Mouse (Mus musculus) CH12F3 (cell line): ENCODE measurements around the gene Pou3f1.
"Not testable (repeated sequence)": the region's sequence is repeated elsewhere in the genome, so short reads cannot be mapped to it uniquely, and the experiment has no call there.

ENCODE experiments used
- in situ Hi-C: fragments of 300-500 bp; cut with MboI; formaldehyde crosslinking; loops from 2 replicates; pipeline ENCODE4 v1.14.3; 2020; ENCODE audit warnings: low sequenced_read_pairs

Pou3f1 gene

GRCm38 (mm10) chr4:124685453-124685852, 28.8 kb downstream of the Pou3f1 start:
- in situ Hi-C loops = no loop called here

- in situ Hi-C loops = no loop called here
These were observed 29.3 kb downstream of the Pou3f1 start for GRCm38 (mm10) chr4:124685897-124686402.

DNA sequence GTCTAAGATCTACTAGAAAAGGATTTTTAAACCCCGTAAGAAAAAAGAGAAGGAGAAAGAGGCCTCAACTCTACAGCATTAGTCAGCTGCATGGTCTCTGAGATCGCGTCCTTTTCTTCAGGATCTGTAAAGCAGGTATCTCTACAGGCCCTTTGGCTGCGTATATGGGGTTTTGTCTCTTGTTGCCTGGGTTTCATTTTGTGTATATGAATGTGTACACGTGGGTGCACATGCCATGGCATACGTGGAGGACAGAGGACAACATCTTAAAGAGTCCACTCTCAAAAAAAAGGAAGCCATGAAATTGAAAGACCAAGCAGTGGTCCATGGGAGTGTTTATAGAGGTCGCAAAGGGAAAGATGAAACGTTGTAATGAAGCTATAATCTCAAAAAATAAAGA, 34.8 kb downstream of the Pou3f1 start:
- in situ Hi-C loops = no loop called here

DNA sequence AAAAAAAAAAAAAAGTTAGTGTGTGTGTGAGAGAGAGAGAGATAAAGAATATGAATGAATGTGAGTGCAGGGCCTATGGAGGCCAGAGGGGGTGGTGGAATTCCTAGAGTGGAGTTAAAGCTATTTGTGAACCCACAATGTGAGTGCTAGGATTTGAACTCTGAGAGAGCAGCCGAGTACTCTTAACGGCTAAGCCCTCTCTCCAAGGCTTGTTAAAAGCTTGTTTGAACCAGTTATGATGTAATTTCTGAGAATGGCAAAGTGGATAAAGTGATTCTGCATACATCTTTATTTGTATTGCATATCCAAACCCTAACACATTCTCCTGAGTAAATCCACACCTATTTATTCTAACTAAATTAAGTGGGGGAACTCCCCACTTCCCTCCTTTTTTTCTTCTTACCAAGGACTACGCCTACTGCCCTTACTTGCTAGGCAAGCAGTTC, 35.8 kb downstream of the Pou3f1 start:
- in situ Hi-C loops = no loop called here

DNA sequence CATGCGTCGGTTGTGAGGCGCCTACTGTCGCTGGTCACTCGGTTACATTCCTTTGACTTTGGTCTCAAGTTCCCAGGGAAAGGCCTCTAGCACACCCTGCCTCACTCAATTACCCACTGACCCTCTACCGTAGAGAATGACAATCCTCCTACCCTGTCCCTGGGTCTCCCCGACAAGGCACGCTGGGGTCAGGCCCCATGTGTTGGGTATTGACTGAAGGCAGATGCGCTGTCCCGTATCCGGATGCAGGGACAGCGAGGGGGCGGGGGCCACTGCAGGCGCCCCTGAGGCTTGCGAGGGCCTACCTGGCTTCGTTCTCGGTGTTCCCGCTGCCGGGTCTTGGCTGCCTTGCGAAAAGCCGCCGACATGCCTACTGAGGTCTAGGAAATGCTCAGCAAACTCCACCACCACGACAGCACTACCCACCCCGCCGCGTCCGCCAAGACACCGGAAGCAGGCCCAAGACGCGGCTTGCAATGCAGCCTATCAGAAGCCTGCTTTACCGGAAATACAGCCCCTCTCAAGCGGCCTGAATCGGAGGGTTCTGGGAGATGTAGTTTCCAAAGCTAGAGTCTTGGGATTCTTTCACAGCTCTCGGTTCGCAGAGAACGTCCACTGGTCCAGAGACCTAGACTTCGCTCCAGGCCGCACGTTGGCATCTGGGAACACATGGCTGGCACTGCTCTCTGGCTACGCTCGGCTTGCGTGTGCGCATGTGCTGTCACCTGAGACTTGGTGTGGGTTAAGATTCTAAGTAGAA, 36.7 kb downstream of the Pou3f1 start, which contains the start of gene Utp11:
Gene Utp11, minus strand, starts transcription at position 466 of the 760 bp plus-strand sequence.
- in situ Hi-C loops = no loop called here

- in situ Hi-C loops = no loop called here
These were observed 38.0 kb downstream of the Pou3f1 start for GRCm38 (mm10) chr4:124694572-124694971.

- in situ Hi-C loops = no loop called here
These were observed 39.3 kb downstream of the Pou3f1 start for GRCm38 (mm10) chr4:124695786-124696516.

DNA sequence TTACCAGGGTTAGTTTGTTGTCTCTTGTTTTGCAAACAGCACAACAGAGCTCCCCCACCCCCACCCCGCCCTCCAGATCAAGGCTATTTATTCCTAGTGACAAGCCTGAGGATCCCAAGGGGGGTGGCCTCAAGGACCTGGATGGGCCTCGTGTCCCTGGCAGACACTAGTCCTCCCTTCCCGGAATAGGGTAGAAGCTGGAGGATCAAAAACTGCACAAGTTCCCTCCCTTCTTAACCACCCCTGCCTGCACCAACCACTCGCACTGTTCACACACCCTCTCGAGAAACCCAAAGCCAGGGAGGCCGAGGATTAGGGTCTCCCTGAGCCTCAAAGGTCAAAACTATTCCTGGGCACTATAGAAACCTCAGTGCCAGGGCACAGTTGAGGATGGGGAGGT, 43.2 kb downstream of the Pou3f1 start:
- in situ Hi-C loops = no loop called here

- in situ Hi-C loops = no loop called here
These were observed 43.8 kb downstream of the Pou3f1 start, which contains the start of gene Fhl3 for GRCm38 (mm10) chr4:124700248-124700971. Fhl3 (plus strand) TSS chr4:124700701.

GRCm38 (mm10) chr4:124701052-124701845, 44.6 kb downstream of the Pou3f1 start:
- in situ Hi-C loops = no loop called here

GRCm38 (mm10) chr4:124701916-124702315, 45.3 kb downstream of the Pou3f1 start:
- in situ Hi-C loops = no loop called here

DNA sequence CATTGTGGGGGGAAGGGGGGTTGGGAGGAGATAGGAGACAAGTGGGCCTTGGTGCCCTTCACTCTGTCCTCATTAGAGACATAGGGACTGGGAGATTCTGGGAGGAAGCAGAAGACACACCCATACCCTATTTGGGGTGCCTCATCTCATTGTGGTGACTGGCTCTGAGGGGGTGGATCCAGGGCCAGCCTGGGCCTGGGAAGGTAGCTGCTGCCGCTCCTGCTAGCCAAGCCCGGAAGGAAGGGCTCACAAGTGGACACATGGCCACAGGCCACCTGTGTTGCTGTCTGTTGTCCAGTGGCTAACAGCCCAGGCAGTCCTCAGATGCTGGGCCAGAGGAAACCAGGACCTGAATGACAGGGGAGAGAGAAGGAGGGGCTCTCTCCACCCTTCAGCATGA, 46.8 kb downstream of the Pou3f1 start:
- in situ Hi-C loops = no loop called here

DNA sequence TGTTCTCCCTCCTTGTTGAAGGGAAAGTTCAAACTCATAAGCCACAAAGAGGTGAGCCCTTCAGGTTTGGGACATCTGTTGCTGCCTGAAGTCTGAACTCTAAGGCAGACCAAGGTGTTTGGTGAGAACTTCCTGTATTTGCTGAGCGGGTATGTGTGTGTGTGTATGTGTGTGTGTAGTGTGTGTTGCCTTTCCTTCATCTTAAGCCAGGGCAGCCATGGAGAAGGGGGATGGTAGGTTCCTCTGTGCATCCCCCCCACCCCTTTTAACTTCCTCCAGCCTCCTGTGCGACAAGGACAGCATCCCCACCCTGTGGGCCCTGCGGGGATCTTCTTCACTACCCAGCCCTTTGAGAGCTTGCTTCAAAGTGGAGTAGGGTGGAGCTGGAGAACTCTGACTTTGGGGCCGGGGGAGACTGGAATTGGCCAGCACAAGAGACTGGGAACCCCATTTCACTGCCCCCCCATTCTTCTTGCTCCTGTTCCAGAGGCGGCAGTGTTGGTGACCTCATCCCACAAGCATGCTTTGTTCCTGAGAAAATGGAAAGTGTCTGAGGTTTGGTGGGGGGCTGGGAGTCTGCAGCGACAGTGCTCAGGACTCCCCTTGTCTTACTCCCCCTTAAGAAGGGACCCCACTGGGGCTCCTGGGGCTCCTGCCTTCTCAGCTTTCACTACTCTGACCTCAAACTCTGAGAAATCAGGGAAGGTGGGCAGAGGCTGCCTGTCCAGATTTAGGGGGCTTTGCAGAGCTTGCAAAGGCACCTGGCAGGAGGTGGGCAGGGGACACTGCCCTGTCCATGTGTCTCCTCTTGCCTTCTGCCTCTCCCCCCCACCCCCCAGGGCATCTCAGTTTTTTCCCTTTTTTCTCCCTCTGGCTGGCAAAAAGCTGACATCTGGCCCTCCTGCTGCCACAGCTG, 47.5 kb downstream of the Pou3f1 start:
- in situ Hi-C loops = no loop called here

DNA sequence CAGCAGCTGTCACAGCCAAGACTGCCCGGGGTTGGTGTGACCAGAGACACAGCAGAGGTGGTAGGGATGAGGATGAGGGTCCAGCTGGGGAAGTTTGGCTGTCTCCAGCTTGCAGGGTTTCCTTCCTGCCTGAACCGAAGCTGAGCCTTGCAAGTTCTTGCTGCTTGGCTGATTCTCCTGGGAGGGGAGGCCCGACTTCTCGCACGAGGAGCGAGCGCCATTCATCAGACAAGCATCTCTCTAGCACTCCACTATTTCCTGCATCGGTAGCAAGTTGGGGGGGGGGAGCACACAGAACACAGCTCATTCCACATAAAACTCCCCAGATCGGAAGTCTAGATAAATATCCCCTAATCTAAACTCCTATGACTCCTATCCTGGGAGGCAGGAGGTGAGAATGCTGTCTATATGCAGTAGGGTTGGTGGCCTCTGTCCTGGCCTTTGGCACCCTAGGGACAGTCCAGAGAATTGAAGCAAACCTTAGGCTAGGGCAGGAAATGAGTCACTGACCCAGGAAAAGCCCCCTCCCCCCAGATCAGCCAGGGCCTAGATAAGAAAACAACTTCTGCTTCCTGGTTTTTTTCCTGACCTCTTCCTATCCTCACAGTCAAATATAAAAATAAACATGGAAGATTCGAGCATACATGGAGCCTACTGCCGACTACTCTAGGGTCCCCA, 48.3 kb downstream of the Pou3f1 start:
- in situ Hi-C loops = no loop called here

DNA sequence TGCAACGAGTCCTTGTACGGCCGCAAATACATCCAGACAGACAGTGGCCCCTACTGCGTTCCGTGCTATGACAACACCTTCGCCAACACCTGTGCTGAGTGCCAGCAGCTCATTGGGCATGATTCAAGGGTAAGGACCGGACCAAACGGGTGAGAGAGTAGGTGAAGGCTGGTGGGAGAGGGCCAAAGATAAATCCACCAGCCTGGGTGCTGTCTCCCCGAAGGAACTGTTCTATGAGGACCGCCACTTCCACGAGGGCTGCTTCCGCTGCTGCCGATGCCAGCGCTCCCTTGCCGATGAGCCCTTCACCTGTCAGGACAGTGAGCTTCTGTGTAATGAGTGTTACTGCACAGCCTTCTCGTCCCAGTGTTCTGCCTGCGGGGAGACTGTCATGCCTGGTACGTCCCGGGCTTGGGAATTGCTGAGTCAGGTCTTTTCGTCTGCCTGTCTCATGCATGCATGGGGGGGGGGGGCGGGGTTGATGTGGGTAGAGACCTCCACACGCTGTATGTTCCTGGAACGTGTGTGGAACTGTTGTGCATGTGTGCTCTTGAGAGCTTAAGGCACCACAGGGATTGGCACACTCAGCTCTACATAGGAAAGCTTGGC, 49.2 kb downstream of the Pou3f1 start:
- in situ Hi-C loops = no loop called here

DNA sequence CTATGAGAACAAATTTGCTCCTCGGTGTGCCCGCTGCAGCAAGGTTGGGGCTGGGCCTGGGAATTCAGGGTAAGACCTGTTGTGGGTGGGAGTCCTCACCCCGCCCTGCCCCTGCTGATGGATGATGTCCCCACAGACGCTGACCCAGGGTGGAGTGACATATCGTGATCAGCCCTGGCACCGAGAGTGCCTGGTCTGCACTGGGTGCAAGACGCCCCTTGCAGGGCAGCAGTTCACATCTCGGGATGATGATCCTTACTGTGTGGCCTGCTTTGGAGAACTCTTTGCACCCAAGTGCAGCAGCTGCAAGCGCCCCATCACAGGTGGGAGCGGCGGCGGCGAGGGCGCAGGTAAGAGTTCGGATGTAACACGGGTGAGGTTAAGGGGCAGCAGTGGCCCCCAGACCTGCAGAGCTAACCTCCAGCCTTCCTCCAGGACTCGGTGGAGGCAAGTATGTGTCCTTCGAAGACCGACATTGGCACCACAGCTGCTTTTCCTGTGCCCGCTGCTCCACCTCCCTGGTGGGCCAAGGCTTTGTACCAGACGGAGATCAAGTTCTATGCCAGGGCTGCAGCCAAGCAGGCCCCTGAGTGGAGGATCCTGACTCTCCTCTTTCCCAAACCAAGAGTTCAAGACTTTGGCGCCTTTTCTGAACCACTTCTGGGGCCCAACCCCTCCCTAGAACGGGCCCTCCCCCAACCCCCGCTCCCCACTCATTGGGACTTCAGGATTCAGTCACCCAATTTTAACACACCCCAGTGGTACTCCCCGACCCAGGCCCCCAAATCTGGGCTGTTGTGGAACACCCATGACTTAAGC, 51.0 kb downstream of the Pou3f1 start:
- in situ Hi-C loops = not testable (repeated sequence)

- in situ Hi-C loops = not testable (repeated sequence)
These were observed 51.6 kb downstream of the Pou3f1 start for GRCm38 (mm10) chr4:124708200-124708517.
